Mouse (Mus musculus) stomach, embryonic 16.5 days (tissue): ENCODE measurements around the gene Sytl1. TPM values are rescaled to one million over a fixed set of nuclear protein-coding genes. Genes with fewer than 3 reads are reported as not detected.

Source experiments
- ATAC-seq: fragments of 200-750 bp; cut with Nextera tagmentation; 2 replicates; pipeline ENCODE4 v1.8.0; 2017; ENCODE audit warnings: moderate number of reproducible peaks, moderate TSS enrichment; ENCODE audit not compliant: insufficient read depth, low FRiP score
- H3K27ac ChIP-seq: fragments of 300-500 bp; sonication (generic); 2 replicates; pipeline ENCODE4 v1.5.1; 2014; ENCODE audit warnings: low read length
- H3K27me3 ChIP-seq: fragments of 300-500 bp; sonication (generic); 2 replicates; pipeline ENCODE4 v1.6.1; 2014; ENCODE audit warnings: low read length, control low read depth, mixed read lengths; ENCODE audit not compliant: control insufficient read depth, insufficient read depth
- H3K36me3 ChIP-seq: fragments of 300-500 bp; sonication (generic); 2 replicates; pipeline ENCODE4 v1.6.1; 2014; ENCODE audit warnings: low read length; ENCODE audit not compliant: control insufficient read depth, insufficient read depth
- H3K4me1 ChIP-seq: fragments of 300-500 bp; sonication (generic); 2 replicates; pipeline ENCODE4 v1.6.1; 2014; ENCODE audit warnings: low read length, control low read depth, mixed read lengths; ENCODE audit not compliant: control insufficient read depth, insufficient read depth
- H3K4me2 ChIP-seq: fragments of 300-500 bp; sonication (generic); 2 replicates; pipeline ENCODE4 v1.6.1; 2014; ENCODE audit warnings: low read depth, low read length, mixed read lengths
- H3K4me3 ChIP-seq: fragments of 300-500 bp; sonication (generic); replicated peaks from 2 replicates; pipeline ENCODE4 v1.5.1; 2014; ENCODE audit warnings: mild to moderate bottlenecking, low read length
- H3K9ac ChIP-seq: fragments of 300-500 bp; sonication (generic); 2 replicates; pipeline ENCODE4 v1.6.1; 2014; ENCODE audit warnings: low read length
- H3K9me3 ChIP-seq: fragments of 300-500 bp; sonication (generic); replicated peaks from 2 replicates; pipeline ENCODE4 v1.6.1; 2016; ENCODE audit warnings: low read length, control low read depth; ENCODE audit not compliant: control insufficient read depth
- WGBS: fragments of 180-500 bp; shearing (Covaris S2); extraction: QIAGEN DNeasy Blood & Tissue Kit; methylation state at CpG from one replicate; pipeline ENCODE4 v1.1.7; 2014; 5-methylcytosine and 5-hydroxymethylcytosine counted together
- polyA plus RNA-seq: library from polyadenylated mRNA; unstranded; fragments of >200 nt; fragmentation: Nextera tagmentation; extraction: Ambion mirVana; gene quantifications from 2 replicates; pipeline ENCODE4 v1.2.1, GENCODE M21; 2015

The Sytl1 gene
- polyA plus RNA-seq, 1 experiment from 2014 or later, result 52.0 TPM

DNA sequence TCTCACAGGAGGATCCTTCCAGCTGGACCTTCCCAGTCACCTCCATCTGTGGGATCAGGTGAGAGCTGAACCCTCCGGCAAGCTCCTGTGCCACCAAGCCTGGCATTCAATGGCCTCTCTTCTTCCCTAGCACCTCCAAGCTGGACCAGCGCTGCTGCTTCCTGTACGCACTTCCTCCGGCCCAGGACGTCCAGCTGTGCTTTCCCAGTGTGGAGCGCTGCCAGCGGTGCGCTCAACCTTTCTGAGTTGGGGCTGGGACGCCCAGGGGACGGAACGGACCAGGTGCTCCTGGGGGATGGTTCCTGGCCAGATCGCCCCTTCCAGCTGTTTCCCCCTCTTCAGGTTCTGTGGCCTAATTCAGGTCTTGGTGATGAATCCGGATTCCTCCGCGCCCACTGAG lies 15.8 kb downstream of the Sytl1 start:
- 34% methylated on average over 15 of the region's 15 CpGs for WGBS
- Histone ChIP-seq H3K4me1 (peaks cover 18% of the 10 kb centered on the region), H3K36me3 (no peaks in the 10 kb centered on the region), H3K27ac (no peak overlapping the region), H3K9me3 (no peaks in the 10 kb centered on the region), H3K27me3 (peaks cover 30% of the 10 kb centered on the region), H3K4me3 (no peak overlapping the region), H3K9ac (peak overlapping the region; percentile 21; the same call in 1 of the 2 replicates), H3K4me2 (no peak overlapping the region)
- ATAC-seq, result no peak

DNA sequence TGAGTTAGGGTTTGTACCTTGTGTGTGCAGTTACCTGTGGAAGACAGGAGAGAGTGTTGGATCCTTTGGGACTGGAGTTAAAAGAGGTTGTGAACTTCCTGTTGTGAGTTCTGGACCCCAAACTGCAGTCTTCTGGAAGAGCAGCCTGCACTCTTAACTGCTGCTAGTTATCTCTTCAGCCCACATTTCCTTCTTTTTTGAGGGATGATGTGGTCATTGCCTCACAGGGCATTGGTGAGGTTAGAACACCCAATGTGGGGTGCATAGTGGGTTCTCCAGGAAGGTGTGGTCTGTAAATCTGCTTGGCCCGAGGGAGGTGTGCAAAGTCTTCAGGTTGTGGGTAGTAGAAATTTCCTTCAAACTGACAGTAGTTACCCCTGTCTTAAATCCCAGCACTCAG lies 18.6 kb downstream of the Sytl1 start:
- Histone ChIP-seq H3K4me2 (no peak overlapping the region), H3K9ac (no peak overlapping the region), H3K36me3 (no peaks in the 10 kb centered on the region), H3K4me3 (no peak overlapping the region), H3K9me3 (no peaks in the 10 kb centered on the region), H3K27ac (no peak overlapping the region), H3K27me3 (peaks cover 13% of the 10 kb centered on the region), H3K4me1 (peaks cover 17% of the 10 kb centered on the region)
- no peak for ATAC-seq
- WGBS, result 70% methylated on average over 1 of the region's 1 CpGs

- Histone ChIP-seq H3K9me3 (no peaks in the 10 kb centered on the region), H3K27ac (no peak overlapping the region), H3K9ac (peak overlapping the region; percentile 31; the same call in 1 of the 2 replicates), H3K4me1 (peaks cover 17% of the 10 kb centered on the region), H3K4me2 (no peak overlapping the region), H3K27me3 (peaks cover 13% of the 10 kb centered on the region), H3K4me3 (no peak overlapping the region), H3K36me3 (no peaks in the 10 kb centered on the region)
- 25% methylated on average over 13 of the region's 13 CpGs for WGBS
- ATAC-seq, result no peak
These were observed 19.4 kb downstream of the Sytl1 start for GRCm38 (mm10) chr4:133243538-133243937.

DNA sequence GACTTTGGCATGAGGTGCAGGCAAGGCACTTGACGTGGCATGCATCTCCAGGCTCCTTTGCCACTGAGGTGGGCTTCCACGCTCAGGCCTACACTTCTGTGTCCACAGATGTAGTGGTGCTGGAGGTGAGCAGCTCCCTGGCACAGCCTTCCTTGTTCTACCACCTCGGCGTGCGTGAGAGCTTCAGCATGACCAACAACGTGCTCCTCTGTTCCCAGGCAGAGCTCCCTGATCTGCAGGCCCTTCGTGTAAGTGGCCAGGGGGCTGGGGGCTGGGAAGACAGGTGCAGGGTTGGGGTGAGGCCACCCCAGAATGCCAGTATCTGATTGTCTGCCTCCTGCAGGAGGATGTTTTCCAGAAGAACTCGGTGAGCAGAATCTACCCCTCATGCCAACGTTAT lies 20.2 kb downstream of the Sytl1 start:
- H3K4me2 ChIP-seq, result no peak overlapping the region
- H3K9ac ChIP-seq, result no peak overlapping the region
- no peak overlapping the region for H3K27ac ChIP-seq
- H3K27me3 ChIP-seq, result peaks cover 9% of the 10 kb centered on the region
- WGBS, result 72% methylated on average over 9 of the region's 9 CpGs
- H3K4me1 ChIP-seq, result peaks cover 17% of the 10 kb centered on the region
- no peak for ATAC-seq
- H3K9me3 ChIP-seq, result no peaks in the 10 kb centered on the region
- no peaks in the 10 kb centered on the region for H3K36me3 ChIP-seq
- no peak overlapping the region for H3K4me3 ChIP-seq

DNA sequence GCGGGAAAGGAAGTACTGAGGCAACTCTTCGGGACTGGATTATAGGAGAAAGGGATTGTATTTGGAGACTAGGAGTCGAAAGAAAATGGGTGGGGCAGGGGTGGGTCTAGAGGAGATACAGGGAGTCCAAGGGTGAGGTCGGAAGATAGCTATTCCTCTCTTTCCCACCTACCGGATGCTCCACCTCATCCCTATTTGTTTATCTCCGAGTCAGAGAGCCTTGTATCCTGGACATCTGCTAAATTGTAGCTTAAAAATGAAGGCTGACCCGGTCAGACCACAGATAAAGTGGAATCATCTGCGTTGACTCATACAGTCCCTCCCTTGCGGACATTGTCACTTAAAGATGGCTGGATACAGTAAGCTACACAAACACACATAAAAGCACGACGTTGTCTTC lies 21.0 kb downstream of the Sytl1 start:
- Histone ChIP-seq H3K4me2 (peak overlapping the region; percentile 96), H3K9ac (peak overlapping the region; percentile 49; the same call in 1 of the 2 replicates), H3K27me3 (0 out of 2 replicates have a peak, but pooled peaks cover under 1% of the 10 kb centered on the region), H3K36me3 (no peaks in the 10 kb centered on the region), H3K9me3 (no peaks in the 10 kb centered on the region), H3K4me1 (peaks cover 12% of the 10 kb centered on the region), H3K27ac (0 out of 2 replicates have a peak overlapping the region, but pooled peaks have one; percentile 10), H3K4me3 (peak overlapping the region; percentile 71)
- WGBS, result 23% methylated on average over 11 of the region's 11 CpGs
- ATAC-seq, result no peak

GRCm38 (mm10) chr4:133240934-133241908 lies 21.7 kb downstream of the Sytl1 start:
- Histone ChIP-seq H3K4me3 (peak overlapping the region; percentile 71), H3K9ac (peak overlapping the region; percentile 84), H3K27ac (peak overlapping the region; percentile 78), H3K9me3 (no peaks in the 10 kb centered on the region), H3K4me1 (peaks cover 11% of the 10 kb centered on the region; the same call in 1 of the 2 replicates), H3K4me2 (peak overlapping the region; percentile 96), H3K27me3 (no peaks in the 10 kb centered on the region), H3K36me3 (no peaks in the 10 kb centered on the region)
- peak; percentile 90 for ATAC-seq
- under 1% methylated on average over 78 of the region's 78 CpGs for WGBS

- Histone ChIP-seq H3K4me3 (peak within 1 kb of the TSS; percentile 71), H3K9ac (peak within 1 kb of the TSS; percentile 84), H3K27ac (peak within 1 kb of the TSS; percentile 78), H3K4me1 (peaks cover 11% of the 10 kb centered on the region; the same call in 1 of the 2 replicates), H3K27me3 (peaks cover 3% of the 10 kb centered on the region), H3K9me3 (no peaks in the 10 kb centered on the region), H3K4me2 (peak within 1 kb of the TSS; percentile 96), H3K36me3 (no peaks in the 10 kb centered on the region)
- peak; percentile 74 for ATAC-seq
- 8% methylated on average over 16 of the region's 16 CpGs for WGBS
These were observed 22.4 kb downstream of the Sytl1 start, which contains the start of gene Map3k6 for GRCm38 (mm10) chr4:133240490-133240921. Gene Map3k6, plus strand, starts transcription at chr4:133240818.

- Histone ChIP-seq H3K4me2 (no peak overlapping the region), H3K9ac (no peak overlapping the region), H3K36me3 (no peaks in the 10 kb centered on the region), H3K27me3 (peaks cover 3% of the 10 kb centered on the region), H3K4me1 (peaks cover 11% of the 10 kb centered on the region; the same call in 1 of the 2 replicates), H3K4me3 (no peak overlapping the region), H3K9me3 (no peaks in the 10 kb centered on the region), H3K27ac (no peak overlapping the region)
- 62% methylated on average over 4 of the region's 4 CpGs for WGBS
- ATAC-seq, result no peak
These were observed 25.0 kb downstream of the Sytl1 start for GRCm38 (mm10) chr4:133237911-133238310.

- Histone ChIP-seq H3K4me2 (no peak overlapping the region), H3K36me3 (no peaks in the 10 kb centered on the region), H3K4me1 (peaks cover 2% of the 10 kb centered on the region; the same call in 1 of the 2 replicates), H3K27ac (no peak overlapping the region), H3K9ac (no peak overlapping the region), H3K27me3 (peaks cover 3% of the 10 kb centered on the region), H3K9me3 (no peaks in the 10 kb centered on the region), H3K4me3 (no peak overlapping the region)
- ATAC-seq, result no peak
- WGBS, result 76% methylated on average over 5 of the region's 5 CpGs
These were observed 27.5 kb downstream of the Sytl1 start for GRCm38 (mm10) chr4:133235415-133235814.
